Mouse (Mus musculus) 3134 (cell line): Measurements from ENCODE around the gene Lamb3.

Experiments
- DNase-seq: peaks from one replicate; pipeline ENCODE4 v3.0.0-alpha.2; 2011; ENCODE audit warnings: low spot score; ENCODE audit not compliant: insufficient read length; ENCODE audit errors: extremely low read depth

The Lamb3 gene

GRCm38 (mm10) chr1:193306832-193307231 is 99.3 kb downstream of the Lamb3 start:
- DNase-seq, result no peak

GRCm38 (mm10) chr1:193309785-193310518 is 102.5 kb downstream of the Lamb3 start:
- no peak for DNase-seq

- DNase-seq, result no peak
Measured at GRCm38 (mm10) chr1:193310519-193311085, 103.1 kb downstream of the Lamb3 start.

GRCm38 (mm10) chr1:193311596-193311995 is 104.1 kb downstream of the Lamb3 start:
- no peak for DNase-seq

GRCm38 (mm10) chr1:193315705-193316357 is 108.3 kb downstream of the Lamb3 start:
- no peak for DNase-seq

GRCm38 (mm10) chr1:193316358-193316750 is 108.9 kb downstream of the Lamb3 start:
- no peak for DNase-seq

GRCm38 (mm10) chr1:193317159-193317559 is 109.7 kb downstream of the Lamb3 start:
- no peak for DNase-seq

- DNase-seq, result peak; percentile 41
Measured at GRCm38 (mm10) chr1:193319721-193320120, 112.2 kb downstream of the Lamb3 start.

GRCm38 (mm10) chr1:193320398-193320797 is 112.9 kb downstream of the Lamb3 start:
- DNase-seq, result no peak

GRCm38 (mm10) chr1:193323686-193324085 is 116.2 kb downstream of the Lamb3 start:
- no peak for DNase-seq

GRCm38 (mm10) chr1:193324224-193324623 is 116.7 kb downstream of the Lamb3 start:
- DNase-seq, result no peak

GRCm38 (mm10) chr1:193325891-193326290 is 118.4 kb downstream of the Lamb3 start:
- no peak for DNase-seq

GRCm38 (mm10) chr1:193326456-193327145 is 119.1 kb downstream of the Lamb3 start:
- no peak for DNase-seq

GRCm38 (mm10) chr1:193327216-193327615 is 119.7 kb downstream of the Lamb3 start:
- DNase-seq, result no peak

GRCm38 (mm10) chr1:193327686-193328085 is 120.2 kb downstream of the Lamb3 start:
- no peak for DNase-seq

GRCm38 (mm10) chr1:193329557-193329956 is 122.1 kb downstream of the Lamb3 start:
- DNase-seq, result no peak

- peak; percentile 65 for DNase-seq
Measured at GRCm38 (mm10) chr1:193330172-193330571, 122.7 kb downstream of the Lamb3 start.

GRCm38 (mm10) chr1:193330626-193331025 is 123.1 kb downstream of the Lamb3 start:
- no peak for DNase-seq

GRCm38 (mm10) chr1:193332018-193332417 is 124.5 kb downstream of the Lamb3 start:
- no peak for DNase-seq

- no peak for DNase-seq
Measured at GRCm38 (mm10) chr1:193332671-193333070, 125.2 kb downstream of the Lamb3 start.

GRCm38 (mm10) chr1:193333776-193334175 is 126.3 kb downstream of the Lamb3 start:
- DNase-seq, result no peak
